Mouse (Mus musculus) CD8-positive naive resting alpha-beta T cell, adult 2 months (primary cell): ENCODE results near the gene Sugp1.

ENCODE experiments used
- DNase-seq, 2 experiments: peaks; one replicate each; pipeline ENCODE4 v3.0.0; 2022; ENCODE audit warnings: low read depth in 2 of 2, low spot score in 2 of 2

Sugp1 gene

GRCm38 (mm10) chr8:70111192-70111795 is 68.7 kb downstream of the Sugp1 start:
- no peak for DNase-seq

DNA sequence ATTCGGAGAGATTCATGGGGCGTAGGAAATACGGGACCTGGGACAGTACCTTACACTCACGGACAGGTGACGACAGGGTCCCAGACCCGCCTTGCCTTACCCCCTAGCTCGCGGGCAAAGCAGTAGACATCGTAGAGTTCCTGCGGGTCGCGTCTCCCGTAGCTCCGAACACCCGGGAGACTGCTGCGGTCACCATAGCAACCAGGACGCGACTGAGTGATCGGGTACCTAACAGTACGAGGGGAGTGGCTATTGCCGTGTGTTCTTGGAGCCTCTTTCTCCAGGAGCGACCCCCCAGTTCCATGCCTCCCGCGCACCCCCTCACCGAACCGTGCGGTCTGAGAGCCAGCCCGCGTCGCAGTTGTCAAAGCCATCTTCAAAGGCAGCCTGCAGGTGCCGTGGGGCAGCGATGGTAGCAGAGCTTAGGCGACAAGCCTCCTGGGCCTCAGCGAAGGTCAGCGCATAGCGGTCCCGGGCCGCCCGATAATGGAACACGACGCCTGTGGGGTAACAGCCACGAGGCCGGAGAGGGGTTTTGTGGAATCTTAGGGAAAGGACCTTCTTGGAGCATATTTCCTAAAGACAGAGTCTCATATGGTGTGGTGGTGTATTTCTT is 69.9 kb downstream of the Sugp1 start:
- no peak for DNase-seq

GRCm38 (mm10) chr8:70114488-70114887 is 71.9 kb downstream of the Sugp1 start:
- DNase-seq, result no peak

DNA sequence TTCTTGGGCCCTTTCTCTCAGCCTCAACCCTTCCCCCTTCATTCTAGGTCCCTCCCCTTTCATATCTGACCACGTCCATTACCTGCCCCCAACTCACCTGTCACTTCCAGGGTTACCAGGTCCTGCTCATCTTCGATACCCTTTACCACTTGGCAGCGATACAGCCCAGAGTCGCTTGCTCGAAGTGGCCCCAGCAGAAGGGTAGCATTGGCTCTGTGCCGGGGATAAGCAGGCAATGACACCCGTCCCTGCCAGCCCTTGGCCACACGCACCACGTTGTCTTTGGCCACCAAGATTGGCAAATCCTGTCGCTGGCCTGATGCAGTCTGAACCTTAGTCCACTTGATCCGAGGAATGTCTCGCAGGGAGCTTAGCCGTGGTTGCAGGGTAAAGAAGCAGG is 72.3 kb downstream of the Sugp1 start:
- no peak for DNase-seq

GRCm38 (mm10) chr8:70117611-70118010 is 75.0 kb downstream of the Sugp1 start:
- no peak for DNase-seq

DNA sequence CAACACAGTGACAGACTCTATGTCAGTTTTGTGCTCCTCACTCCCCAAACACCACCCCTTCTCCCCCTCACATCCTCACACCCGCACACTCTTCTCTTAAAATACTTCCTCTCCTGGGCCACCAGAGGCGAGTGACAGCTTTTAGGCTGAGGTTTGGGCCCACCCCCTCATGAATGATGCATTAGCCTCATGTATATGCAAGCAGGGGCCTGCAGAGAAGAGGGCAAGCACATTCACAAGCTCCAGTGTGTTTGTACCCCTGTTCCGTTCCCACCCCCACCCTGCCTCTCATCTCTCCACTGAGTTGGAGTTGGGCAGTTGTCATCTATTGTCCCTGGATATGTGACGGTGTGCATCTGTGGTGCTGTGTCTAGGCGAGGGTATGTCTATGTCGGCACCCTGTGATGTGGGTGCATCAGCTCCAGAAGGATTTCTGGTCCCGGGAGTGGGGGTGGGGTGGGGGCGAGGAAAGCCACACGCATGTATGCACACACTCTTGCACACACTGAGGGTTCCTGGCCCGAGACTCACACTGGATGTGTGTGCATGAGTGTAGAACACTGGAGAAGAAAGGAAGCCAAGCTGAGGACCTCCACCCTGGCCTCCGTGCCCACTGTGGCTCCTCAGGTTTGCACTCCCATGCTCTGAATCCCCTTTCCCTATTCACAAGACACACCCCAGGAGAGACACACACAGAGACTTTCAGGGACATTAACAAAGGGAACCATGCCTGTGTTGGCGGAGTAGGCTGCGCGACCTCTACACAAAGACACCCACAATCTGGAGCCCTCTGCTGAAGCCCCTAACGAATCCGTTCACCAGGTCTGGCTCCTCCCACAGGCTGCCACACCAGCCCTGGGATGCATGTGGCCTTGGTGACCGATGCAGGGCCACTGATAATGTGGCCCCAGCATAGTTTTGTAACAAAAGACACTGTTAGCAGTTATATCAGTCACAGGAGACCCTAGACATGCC is 76.4 kb downstream of the Sugp1 start:
- no peak for DNase-seq

DNA sequence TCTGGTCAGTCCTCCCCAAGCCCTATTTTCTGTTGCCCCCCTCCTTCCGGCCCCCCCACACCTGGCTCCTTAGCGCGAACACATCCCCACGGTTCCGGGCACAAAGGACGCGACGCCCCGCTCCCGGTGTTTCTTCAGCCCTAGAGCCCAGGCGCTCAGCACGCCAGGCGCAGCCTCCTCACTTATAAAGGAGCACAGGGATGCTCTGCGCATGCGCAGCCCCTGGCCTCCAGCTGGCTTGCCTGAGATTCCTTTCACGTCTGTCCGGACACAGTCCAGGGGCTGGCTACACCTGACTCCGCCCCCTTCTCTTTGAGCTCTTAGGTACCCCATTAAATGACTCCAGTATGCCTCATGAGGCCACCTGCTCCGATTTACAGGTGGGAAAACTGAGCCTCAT is 78.1 kb downstream of the Sugp1 start, which contains the start of gene Ncan:
TSS of gene Ncan (minus strand) at position 207 of the 400 bp plus-strand sequence.
- DNase-seq, result no peak
